Mouse (Mus musculus) spleen, embryonic (tissue): ENCODE measurements at regions not wholly inside any gene's neighbourhood (a gene's known extent, or its start where the extent isn't known, plus 50 kb on each side); places are given as distances from the start of the nearest gene placed in this dataset.
"Not testable (repeated sequence)": the region's sequence is repeated elsewhere in the genome, so short reads cannot be mapped to it uniquely, and the experiment has no call there.

ENCODE experiments used
- CTCF ChIA-PET: fragments of 350-600 bp; sonication (Branson Sonifier 250); formaldehyde crosslinking; loops from one replicate; lab custom pipeline; 2022; lab: Charles Lee

- CTCF ChIA-PET = no interaction called here
These were observed 213.7 kb downstream of the Macc1 start for GRCm38 (mm10) chr12:119527760-119528159.

- CTCF ChIA-PET = not testable (repeated sequence)
These were observed 234.3 kb downstream of the Macc1 start for GRCm38 (mm10) chr12:119548376-119548775.

- CTCF ChIA-PET = no interaction called here
These were observed 262.6 kb downstream of the Macc1 start for GRCm38 (mm10) chr12:119576690-119577089.

GRCm38 (mm10) chr12:119577280-119577679 is 263.2 kb downstream of the Macc1 start:
- CTCF ChIA-PET = interaction anchor here (0.6 kb wide), 1 partner anchor 37 kb away, joined by 3 read pairs; no protein-coding TSS in a partner anchor

GRCm38 (mm10) chr12:119601361-119601760 is 287.3 kb downstream of the Macc1 start:
- CTCF ChIA-PET = no interaction called here

GRCm38 (mm10) chr12:119624238-119624637 is 310.2 kb downstream of the Macc1 start:
- CTCF ChIA-PET = no interaction called here

GRCm38 (mm10) chr12:119655366-119655765 is 290.3 kb upstream of the Tmem196 start:
- CTCF ChIA-PET = no interaction called here
